34 mouse cellular contexts compared by ENCODE assay signal in the genomic region with DNA sequence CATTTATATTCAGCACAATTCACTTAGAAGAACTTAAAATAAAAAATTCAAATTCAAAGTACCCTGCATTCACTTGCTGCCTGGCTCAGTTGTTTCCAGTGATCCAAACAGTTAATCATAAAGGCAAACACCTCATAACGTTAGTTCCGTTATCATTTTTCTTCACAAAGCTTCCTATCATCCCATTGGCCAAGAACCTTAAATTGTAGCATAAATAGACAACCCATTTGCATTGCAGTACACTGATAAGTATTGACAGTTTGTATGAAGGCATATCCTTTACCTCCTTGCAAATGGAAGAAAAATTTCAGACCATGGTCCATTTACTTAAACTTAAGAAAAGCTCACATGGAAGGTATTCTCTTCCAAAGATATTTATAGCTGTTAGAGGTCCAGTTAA. TPM values are rescaled to one million over a fixed set of nuclear protein-coding genes. Genes with fewer than 3 reads are reported as not detected.
"Had no signal": no experiment of that assay in that cellular context is flagged by ENCODE, and none has a peak within 500 bp of the region (broad histone marks: within the 10 kb centered on the region; RNA-seq: fewer than 3 reads in every experiment).

No protein-coding gene starts in this region.

- H3K9me3 ChIP-seq: embryonic facial prominence, embryonic 10.5 days; embryonic facial prominence, embryonic 12.5 days; embryonic facial prominence, embryonic 13.5 days; embryonic facial prominence, embryonic 15.5 days; forebrain, embryonic 10.5 days; forebrain, embryonic 12.5 days; forebrain, embryonic 13.5 days; forebrain, embryonic 15.5 days; heart, embryonic 10.5 days had no signal

- H3K36me3 ChIP-seq: embryonic facial prominence, embryonic 10.5 days; embryonic facial prominence, embryonic 12.5 days; embryonic facial prominence, embryonic 13.5 days; embryonic facial prominence, embryonic 15.5 days; heart, embryonic 10.5 days had no signal

- H3K4me1 ChIP-seq: embryonic facial prominence, embryonic 10.5 days; embryonic facial prominence, embryonic 12.5 days; embryonic facial prominence, embryonic 13.5 days; embryonic facial prominence, embryonic 15.5 days; forebrain, embryonic 10.5 days; forebrain, embryonic 12.5 days; forebrain, embryonic 13.5 days; forebrain, embryonic 15.5 days; heart, embryonic 10.5 days had no signal

- H3K4me3 ChIP-seq: embryonic facial prominence, embryonic 10.5 days; embryonic facial prominence, embryonic 12.5 days; embryonic facial prominence, embryonic 13.5 days; embryonic facial prominence, embryonic 15.5 days; erythroblast, embryonic 14.5 days; forebrain, embryonic 10.5 days; forebrain, embryonic 12.5 days; forebrain, embryonic 13.5 days; forebrain, embryonic 15.5 days; gastrocnemius, adult 2 months; heart, adult 2 months; heart, embryonic 10.5 days had no signal

- H3K27me3 ChIP-seq: embryonic facial prominence, embryonic 12.5 days; embryonic facial prominence, embryonic 13.5 days; embryonic facial prominence, embryonic 15.5 days; forebrain, embryonic 12.5 days; forebrain, embryonic 13.5 days; forebrain, embryonic 15.5 days had no signal

- H3K4me2 ChIP-seq: embryonic facial prominence, embryonic 12.5 days; embryonic facial prominence, embryonic 13.5 days; embryonic facial prominence, embryonic 15.5 days; forebrain, embryonic 12.5 days; forebrain, embryonic 13.5 days; forebrain, embryonic 15.5 days had no signal

- ATAC-seq: forebrain, embryonic 13.5 days; forebrain, embryonic 14.5 days; forebrain, embryonic 15.5 days; forebrain, embryonic 16.5 days; forebrain, postnatal 0 days had no signal

- DNase-seq: cerebellum, postnatal 10 days; cerebellum, postnatal 14 days; cerebellum, postnatal 25 days; cerebellum, postnatal 36 days; embryo, embryonic 11 days; forebrain, postnatal 0 days; gastrocnemius, adult 2 months; gastrocnemius, postnatal 10 days; gastrocnemius, postnatal 14 days; gastrocnemius, postnatal 25 days; gastrocnemius, postnatal 36 days; heart, adult 11 months; heart, adult 18-20 months; heart, adult 2 months had no signal

- H3K27ac ChIP-seq: embryonic facial prominence, embryonic 10.5 days; embryonic facial prominence, embryonic 12.5 days; embryonic facial prominence, embryonic 13.5 days; embryonic facial prominence, embryonic 15.5 days; forebrain, embryonic 10.5 days; forebrain, embryonic 12.5 days; forebrain, embryonic 13.5 days; forebrain, embryonic 15.5 days; gastrocnemius, adult 2 months; heart, adult 2 months; heart, embryonic 10.5 days had no signal

- H3K9ac ChIP-seq: embryonic facial prominence, embryonic 12.5 days; embryonic facial prominence, embryonic 13.5 days; embryonic facial prominence, embryonic 15.5 days; forebrain, embryonic 12.5 days; forebrain, embryonic 13.5 days; forebrain, embryonic 15.5 days; forebrain, postnatal 0 days had no signal

RNA-seq across cellular contexts. Expression of a gene that starts 18.0 kb away (rescaled TPM):
- total RNA-seq: common myeloid progenitor, adult 5-6 weeks; gastrocnemius, adult 18-20 months; gastrocnemius, adult 2 months; gastrocnemius, adult 8-10 months; gastrocnemius, postnatal 14 days; gastrocnemius, postnatal 36 days; granulocyte monocyte progenitor cell, adult 5-6 weeks; heart, adult 18-20 months; heart, adult 2 months had no signal
- polyA plus RNA-seq: erythroblast, embryonic 14.5 days had no signal

RNA-seq across cellular contexts. Expression of a gene that starts 37.1 kb away (rescaled TPM):
- total RNA-seq: common myeloid progenitor, adult 5-6 weeks; gastrocnemius, adult 18-20 months; gastrocnemius, adult 2 months; gastrocnemius, adult 8-10 months; gastrocnemius, postnatal 14 days; gastrocnemius, postnatal 36 days; gastrocnemius, postnatal 4 days; granulocyte monocyte progenitor cell, adult 5-6 weeks; heart, adult 18-20 months; heart, adult 2 months; heart, adult 8-10 months had no signal
- polyA plus RNA-seq: embryonic facial prominence, embryonic 10.5 days; embryonic facial prominence, embryonic 11.5 days; erythroblast, embryonic 14.5 days; gonadal fat pad, adult 2 months; heart, adult 2 months; heart, embryonic 10.5 days had no signal

RNA-seq across cellular contexts. Expression of a gene that starts 49.7 kb away (rescaled TPM):
- total RNA-seq: common myeloid progenitor, adult 5-6 weeks; granulocyte monocyte progenitor cell, adult 5-6 weeks had no signal
- polyA plus RNA-seq: erythroblast, embryonic 14.5 days had no signal
